Mouse (Mus musculus): ENCODE measurements around the gene Zfp683.

The Zfp683 gene

GRCm38 (mm10) chr4:134051912-134052311, 1.7 kb upstream of the Zfp683 start:
- no peak for DNase-seq (ENCODE audit: low spot score in 2 of 2)

DNA sequence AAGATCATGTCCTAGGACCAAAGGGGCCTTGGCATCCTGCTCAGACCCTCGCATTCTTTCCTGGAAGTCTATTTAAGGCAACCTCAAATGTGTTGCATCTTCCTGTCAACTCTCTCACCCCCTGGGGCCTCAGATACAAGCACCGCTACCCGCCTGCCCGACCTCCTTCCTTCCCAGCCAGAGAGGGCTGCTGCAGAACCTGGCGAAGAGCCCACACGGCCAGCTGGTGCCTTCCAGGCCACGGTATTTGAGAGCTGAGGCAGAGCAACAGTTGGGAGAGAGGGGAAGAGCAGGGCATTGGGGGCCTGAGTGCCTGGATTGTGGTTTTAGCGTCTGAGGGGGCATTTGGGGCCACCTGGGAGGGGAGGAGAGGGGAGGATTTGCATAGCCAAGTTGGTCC, 1.1 kb upstream of the Zfp683 start:
- DNase-seq (ENCODE audit: low spot score in 2 of 2) = peak; percentile 48 to 72

- DNase-seq (ENCODE audit: low spot score in 2 of 2) = no peak
Observed at GRCm38 (mm10) chr4:134058166-134058715, 4.6 kb downstream of the Zfp683 start.

DNA sequence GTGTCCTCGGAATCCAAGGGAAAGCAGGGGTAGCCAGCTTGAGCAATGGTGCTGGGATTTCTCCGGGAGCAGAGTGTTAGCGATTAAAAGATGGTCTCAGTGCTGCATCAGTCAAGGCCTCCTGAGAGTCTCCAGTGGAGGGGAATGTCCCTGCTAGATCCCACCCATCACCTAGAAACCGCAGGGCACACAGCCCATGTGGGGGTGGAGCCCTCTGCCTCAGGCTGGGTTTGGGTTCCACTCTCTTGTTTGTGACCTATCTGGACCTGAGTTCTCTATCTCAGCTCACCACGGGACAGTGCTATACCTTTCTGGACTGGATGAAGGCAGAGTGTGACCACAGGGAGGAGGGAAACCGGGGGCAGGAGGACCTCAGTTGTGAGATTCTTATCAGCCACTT, 5.3 kb downstream of the Zfp683 start:
- DNase-seq (ENCODE audit: low spot score in 2 of 2) = no peak

GRCm38 (mm10) chr4:134060135-134060865, 6.7 kb downstream of the Zfp683 start, which contains the start of gene Crybg2:
Gene Crybg2 (plus strand): TSS chr4:134060815.
- DNase-seq (ENCODE audit: low spot score in 2 of 2) = no peak

DNA sequence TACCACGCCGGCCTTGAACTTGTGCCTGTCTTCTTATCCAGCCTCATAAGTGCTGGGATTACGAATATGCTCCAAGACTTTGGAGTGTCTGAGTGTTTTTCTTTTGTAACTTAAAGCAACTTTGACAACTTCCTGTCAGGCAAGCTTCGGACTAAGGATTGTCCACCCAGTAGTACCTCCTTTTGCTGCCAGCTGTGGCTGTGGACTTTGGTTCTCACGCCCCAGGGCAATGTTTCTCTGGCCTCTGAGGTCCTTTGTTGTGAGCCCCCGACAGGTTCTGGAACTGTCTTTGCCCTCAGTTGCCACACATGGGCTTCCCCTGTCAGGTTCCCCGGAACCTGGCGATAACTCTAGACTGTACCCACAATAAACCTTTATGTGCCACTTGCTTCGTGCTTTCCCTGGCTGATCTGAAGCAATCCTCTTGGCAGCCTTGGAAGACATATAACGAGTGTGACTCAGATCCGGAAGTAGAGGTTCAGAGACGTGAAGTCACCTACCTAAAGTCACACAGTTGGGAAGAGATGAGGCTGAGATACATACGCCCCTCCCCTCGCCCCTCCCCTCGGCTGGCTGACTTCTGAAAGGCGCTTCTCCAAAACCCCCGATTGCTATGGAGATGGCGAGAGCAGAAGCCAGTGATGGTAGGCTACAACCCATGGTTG, 7.7 kb downstream of the Zfp683 start:
- DNase-seq (ENCODE audit: low spot score in 2 of 2) = no peak

DNA sequence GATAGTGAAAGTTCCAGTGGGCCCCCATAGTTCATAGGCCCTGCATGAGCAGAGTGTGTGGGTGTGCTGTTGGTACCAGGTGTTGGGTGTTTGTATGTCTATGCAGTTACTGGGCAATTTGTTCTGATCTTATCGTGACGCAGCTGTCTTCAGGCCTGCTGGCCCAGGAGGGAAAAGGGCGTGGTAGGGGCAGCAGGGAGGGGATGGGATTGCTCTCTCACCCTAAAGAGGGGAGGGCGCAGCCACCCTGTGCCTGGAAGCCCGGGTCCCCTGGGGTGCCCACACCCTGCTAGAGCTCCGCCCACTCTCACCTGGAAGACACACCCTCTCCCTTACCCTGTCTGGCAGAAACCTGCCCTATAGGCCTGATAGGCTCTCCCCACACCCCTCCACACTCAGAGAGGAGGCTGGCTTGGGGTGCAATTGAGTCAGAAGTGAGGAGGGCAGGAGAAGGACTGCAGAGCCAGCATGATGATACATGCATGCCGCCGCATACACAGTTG, 8.4 kb downstream of the Zfp683 start:
- DNase-seq (ENCODE audit: low spot score in 2 of 2) = no peak

DNA sequence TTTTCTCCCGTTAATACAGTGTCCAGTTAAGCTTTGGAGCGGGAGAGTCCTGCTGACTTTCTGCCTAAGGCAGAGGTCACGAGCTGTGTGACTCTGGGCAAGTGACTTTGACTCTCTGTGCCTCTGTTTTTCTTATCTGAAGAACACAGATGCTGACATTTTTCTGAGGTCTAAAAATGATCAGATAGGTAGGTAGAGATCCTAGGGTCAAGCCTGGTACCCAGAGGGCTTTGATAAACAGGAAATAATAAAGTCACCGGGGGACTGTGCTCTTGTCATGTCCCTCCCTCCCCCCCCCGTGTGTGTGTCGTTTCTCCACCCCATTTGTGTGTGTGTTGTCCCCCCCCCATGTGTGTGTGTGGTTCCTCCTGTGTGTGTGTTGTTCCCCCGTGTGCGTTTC, 8.9 kb downstream of the Zfp683 start:
- no peak for DNase-seq (ENCODE audit: low spot score in 2 of 2)

DNA sequence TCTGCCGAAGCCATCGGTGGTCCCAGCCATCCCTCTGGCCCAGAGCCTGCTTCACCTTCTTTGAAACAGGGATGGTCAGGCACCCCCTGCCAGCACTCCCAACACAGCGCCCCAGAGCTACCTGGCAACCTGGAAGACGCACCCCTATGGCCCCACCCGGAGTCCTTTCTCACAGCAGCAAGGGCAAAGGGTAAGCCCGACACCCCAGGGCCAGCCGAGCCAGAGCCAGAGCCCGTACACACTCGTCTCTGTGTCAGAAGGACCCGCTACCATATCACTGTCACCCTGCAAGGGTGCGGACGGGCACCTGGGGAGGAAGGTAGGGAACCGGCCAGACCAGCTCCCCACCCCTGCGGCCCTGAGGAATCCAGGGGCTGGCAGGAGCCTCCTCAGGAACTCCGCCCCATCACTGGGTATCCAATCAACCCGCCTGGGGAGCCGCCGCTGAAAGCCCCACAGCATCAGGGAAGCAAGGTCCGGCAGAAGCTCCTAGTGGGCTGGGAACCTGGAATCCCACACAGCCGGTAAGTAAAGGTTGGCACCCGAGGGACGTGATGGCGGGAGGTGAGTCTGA, 11.9 kb downstream of the Zfp683 start:
- no peak for DNase-seq (ENCODE audit: low spot score in 2 of 2)

GRCm38 (mm10) chr4:134067383-134067782, 13.7 kb downstream of the Zfp683 start:
- no peak for DNase-seq (ENCODE audit: low spot score in 2 of 2)

- no peak for DNase-seq (ENCODE audit: low spot score in 2 of 2)
Observed at GRCm38 (mm10) chr4:134067833-134068544, 14.4 kb downstream of the Zfp683 start.

DNA sequence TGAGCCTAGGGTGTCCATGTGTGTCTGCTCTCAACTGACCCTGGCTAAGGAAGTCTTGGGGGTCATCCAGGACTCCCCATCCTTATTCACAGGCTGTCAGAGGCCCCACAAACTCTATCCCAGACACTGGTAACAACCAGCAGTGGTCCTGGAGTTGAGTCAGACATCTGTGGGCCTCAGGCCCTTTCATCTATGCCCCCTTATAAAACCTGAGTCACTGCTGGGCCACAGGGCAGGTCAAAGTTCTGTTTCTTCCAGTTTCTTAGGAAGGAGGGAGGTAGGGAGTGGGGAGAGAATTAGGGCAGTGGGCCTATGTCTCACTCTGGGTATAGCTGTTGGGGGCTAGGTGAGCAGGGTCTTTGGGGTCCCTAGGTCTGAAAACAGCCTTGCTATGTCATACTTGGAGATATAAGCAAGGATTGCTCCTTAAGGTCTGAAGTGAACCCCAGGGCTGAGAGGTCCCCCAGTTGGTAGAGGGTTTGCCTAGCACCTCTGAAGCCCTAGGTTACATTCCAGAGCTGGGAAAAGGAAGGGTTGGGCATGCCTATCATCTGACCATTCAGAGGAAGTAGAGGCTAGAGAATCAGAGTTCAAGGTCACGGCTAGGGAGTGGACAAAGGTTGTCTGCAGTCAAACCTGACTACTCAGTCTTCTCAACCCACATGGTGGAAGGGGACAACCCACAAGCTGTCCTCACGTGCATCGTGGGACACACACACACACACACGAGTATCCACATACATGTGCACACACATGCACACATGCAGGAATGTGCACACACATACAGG, 15.3 kb downstream of the Zfp683 start:
- no peak for DNase-seq (ENCODE audit: low spot score in 2 of 2)

GRCm38 (mm10) chr4:134078694-134079093, 25.1 kb downstream of the Zfp683 start:
- DNase-seq (ENCODE audit: low spot score in 2 of 2) = peak; percentile 55 to 66

DNA sequence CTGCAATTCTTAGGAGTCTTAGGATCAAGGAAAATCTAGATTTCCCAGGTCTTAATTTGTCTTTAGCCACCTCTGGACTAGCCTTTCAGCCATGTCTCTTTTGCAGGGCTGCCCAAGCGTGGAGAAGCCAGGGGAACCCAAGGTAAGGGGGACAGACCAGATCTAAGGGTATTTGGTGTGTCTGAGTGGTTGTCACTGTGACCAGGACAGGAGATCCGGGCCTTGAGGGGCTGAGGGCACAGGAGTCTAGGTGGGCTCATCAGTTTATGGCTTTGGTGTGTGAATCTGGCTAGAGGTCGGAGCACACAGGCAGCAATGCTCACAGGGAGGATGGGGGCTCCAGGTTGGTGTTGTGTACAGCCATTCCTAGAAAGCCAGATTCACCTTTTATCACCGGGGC, 27.0 kb downstream of the Zfp683 start:
- no peak for DNase-seq (ENCODE audit: low spot score in 2 of 2)

DNA sequence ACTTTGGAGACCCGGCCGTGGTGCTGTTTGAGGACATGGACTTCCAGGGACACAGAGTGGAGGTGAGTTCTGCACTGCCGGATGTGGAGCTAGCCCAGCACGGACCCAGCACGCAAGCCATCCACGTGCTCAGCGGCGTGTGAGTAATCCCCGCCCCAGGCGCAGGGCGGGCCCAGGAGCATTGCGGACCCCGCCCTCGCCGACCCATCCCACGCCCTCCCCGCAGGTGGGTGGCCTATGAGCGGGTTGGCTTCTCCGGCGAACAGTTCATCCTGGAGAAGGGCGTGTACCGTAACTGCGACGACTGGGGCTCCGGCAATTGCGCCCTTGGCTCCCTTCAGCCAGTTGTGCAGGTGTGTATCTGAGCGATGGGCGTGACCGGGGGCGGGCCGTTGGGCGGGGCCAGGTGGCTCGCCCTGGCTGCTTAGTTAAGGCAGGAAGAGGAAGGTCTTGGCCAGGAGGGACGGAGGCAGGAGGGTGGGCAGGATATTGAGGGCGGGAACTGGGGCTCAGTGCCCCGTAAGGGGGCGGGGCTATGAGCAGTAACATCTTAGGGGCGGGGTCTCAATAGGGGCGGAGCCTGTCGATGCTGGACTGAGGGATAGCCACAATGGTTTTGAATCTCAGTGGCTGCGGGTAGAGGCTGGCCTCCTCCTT, 28.2 kb downstream of the Zfp683 start:
- peak; percentile 67 to 69 for DNase-seq (ENCODE audit: low spot score in 2 of 2)

GRCm38 (mm10) chr4:134082460-134082859, 28.8 kb downstream of the Zfp683 start:
- no peak for DNase-seq (ENCODE audit: low spot score in 2 of 2)

- no peak for DNase-seq (ENCODE audit: low spot score in 2 of 2)
Observed at GRCm38 (mm10) chr4:134084999-134085398, 31.4 kb downstream of the Zfp683 start.

DNA sequence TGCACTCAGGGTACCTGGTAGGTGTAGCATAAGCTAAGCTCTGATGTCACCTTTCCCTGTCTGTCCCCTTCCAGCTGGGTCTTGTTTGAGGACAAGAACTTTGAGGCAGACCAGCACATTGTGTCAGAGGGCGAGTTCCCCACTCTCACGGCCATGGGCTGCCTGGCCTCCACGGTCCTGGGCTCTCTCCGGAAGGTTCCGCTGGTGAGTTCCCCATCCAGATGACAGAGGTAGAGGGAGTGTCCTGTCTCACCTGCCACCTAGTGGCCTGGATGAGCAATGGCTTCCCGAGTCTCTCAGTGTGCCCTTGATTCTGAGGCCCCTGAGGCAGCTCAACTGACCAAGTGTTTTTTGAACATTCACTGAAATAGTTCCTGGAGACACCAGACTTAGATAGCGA, 33.8 kb downstream of the Zfp683 start:
- no peak for DNase-seq (ENCODE audit: low spot score in 2 of 2)

DNA sequence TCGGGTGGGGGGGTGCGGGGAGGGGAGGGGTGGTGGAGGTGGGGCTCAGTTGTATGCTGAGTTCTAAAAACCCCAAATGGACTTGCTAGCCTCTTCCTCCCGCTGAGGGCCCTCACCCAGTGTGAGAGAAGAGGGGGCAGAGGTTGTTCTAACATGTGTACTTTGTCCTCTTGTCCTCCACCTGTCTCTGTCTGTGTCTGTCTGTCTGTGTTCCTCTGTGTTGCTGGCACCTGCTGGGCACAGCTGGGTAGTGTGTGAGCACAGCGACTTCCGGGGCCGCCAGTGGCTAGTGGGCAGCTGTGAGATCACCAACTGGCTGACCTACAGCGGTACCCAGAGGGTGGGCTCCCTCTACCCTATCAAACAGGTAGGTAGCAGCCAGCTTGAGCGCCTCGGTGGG, 35.4 kb downstream of the Zfp683 start:
- no peak for DNase-seq (ENCODE audit: low spot score in 2 of 2)

DNA sequence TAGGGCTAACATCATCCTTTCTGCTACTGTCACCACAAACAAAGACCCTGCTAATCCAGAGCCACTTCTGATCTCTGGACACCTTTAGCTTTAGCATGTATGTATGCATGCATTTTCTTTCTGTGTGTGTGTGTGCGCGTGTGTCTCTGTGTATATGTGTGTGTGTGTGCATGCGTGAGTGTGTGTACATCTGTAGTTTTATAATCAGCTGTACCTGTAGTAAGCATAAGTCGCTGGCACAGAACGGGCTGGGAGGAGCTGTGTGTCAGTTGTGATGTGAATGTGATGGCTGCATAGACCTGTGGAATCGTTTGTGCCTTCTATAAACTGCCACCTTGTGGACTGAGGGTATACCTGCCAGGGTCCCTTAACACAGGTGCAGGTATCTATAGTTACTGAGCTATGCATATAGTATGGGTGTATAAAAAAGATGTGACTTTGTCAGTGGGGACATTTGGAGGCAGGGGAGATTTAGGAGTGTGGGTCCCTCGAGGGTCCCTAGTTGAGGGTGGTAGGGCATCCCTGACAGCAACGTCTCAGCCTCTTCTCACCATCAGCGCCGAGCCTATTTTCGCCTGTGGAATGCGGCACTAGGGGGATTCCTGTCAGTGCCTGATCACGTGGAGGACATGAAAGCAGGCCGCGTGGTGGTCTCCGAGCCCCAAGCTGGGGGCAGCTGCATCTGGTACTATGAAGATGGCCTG, 37.0 kb downstream of the Zfp683 start:
- no peak for DNase-seq (ENCODE audit: low spot score in 2 of 2)

Measured in right cerebral cortex, postnatal 10 days (tissue).